Mouse (Mus musculus): Measurements from ENCODE around the gene Ppp1r15b. TPM values are rescaled to one million over a fixed set of nuclear protein-coding genes. Genes with fewer than 3 reads are reported as not detected.

The Ppp1r15b gene
- polyA plus RNA-seq, 1 experiment: 31.7 TPM

DNA sequence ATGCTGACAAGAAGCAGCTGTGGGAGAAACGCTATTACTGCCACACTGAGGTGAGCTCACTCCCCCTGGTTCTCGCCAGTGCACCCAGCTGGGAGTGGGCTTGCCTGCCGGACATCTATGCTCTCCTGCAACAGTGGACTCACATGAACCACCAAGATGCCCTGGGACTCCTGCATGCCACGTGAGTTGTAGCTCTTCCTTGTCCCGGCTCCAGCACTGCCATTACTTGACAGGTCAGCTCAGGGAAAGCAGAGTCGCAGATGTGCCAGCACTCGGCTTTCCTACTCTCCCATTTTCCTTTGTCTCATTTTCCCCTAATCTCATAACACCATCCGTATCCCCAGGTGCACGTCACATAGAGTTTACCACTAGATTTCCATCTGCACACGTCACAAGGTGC is 42.7 kb upstream of the Ppp1r15b start:
- WGBS: 85% methylated on average over 10 of the region's 10 CpGs
- Histone ChIP-seq H3K27ac (ENCODE audit: insufficient read depth, low read length) (no peak overlapping the region), H3K4me1 (ENCODE audit: control insufficient read depth, insufficient read depth, low read length) (no peaks in the 10 kb centered on the region), H3K27me3 (ENCODE audit: control insufficient read depth, insufficient read depth, low read length) (no peaks in the 10 kb centered on the region), H3K4me3 (replicated peaks; ENCODE audit: insufficient read depth, low read depth, low read length) (no peak overlapping the region)
- TF ChIP-seq CTCF (IDR thresholded peaks at IDR 0.05; ENCODE audit: borderline replicate concordance, insufficient read depth, low read depth, low read length) (no peak), POLR2A (IDR thresholded peaks at IDR 0.05; ENCODE audit: borderline replicate concordance, insufficient read depth, low read length) (no peak)
- no peak for DNase-seq

DNA sequence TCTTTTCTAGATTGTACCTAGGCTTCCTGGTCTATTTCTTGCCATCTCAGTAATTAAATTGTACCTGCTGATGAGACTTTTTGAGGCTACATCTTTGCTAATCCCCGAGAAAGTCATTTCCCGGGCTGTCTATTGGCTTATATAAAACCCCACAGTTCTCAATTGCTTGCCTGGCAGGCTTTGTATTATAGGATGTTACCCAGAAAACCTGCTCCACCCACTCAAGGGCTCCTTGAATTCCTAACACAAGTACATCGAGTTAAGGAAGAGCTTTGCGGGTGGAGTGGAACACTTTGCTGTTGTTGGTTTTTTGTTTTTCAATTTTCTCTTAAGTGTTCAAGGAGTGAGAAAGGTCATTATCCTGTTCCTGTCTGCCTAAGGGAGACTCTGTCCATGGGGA is 41.5 kb upstream of the Ppp1r15b start:
- Histone ChIP-seq H3K27ac (ENCODE audit: insufficient read depth, low read length) (no peak overlapping the region), H3K4me3 (replicated peaks; ENCODE audit: insufficient read depth, low read depth, low read length) (no peak overlapping the region), H3K27me3 (ENCODE audit: control insufficient read depth, insufficient read depth, low read length) (no peaks in the 10 kb centered on the region), H3K4me1 (ENCODE audit: control insufficient read depth, insufficient read depth, low read length) (no peaks in the 10 kb centered on the region)
- 91% methylated on average over 4 of the region's 4 CpGs for WGBS
- no peak for DNase-seq
- TF ChIP-seq CTCF (IDR thresholded peaks at IDR 0.05; ENCODE audit: borderline replicate concordance, insufficient read depth, low read depth, low read length) (no peak), POLR2A (IDR thresholded peaks at IDR 0.05; ENCODE audit: borderline replicate concordance, insufficient read depth, low read length) (no peak)

DNA sequence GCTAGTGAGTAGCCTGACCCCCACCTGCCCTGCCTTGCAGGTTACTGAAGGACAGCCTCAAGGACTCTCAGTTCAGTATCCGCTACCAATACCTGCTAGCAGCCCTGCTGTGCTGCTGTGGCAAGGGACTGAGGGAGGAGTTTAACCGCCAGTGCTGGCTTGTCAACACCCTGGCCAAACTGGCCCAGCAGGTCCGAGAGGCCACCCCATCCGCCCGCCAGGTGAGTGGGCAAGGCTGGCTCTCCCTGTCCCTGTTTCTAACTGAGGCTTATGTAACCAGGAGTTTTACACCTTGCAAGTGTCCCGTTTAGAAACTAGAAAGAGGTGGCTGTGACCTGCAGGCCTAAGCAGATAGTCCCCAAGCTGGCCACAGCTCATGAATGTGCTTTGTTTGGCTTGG is 40.3 kb upstream of the Ppp1r15b start:
- Histone ChIP-seq H3K4me3 (replicated peaks; ENCODE audit: insufficient read depth, low read depth, low read length) (no peak overlapping the region), H3K27me3 (ENCODE audit: control insufficient read depth, insufficient read depth, low read length) (no peaks in the 10 kb centered on the region), H3K27ac (ENCODE audit: insufficient read depth, low read length) (no peak overlapping the region), H3K4me1 (ENCODE audit: control insufficient read depth, insufficient read depth, low read length) (no peaks in the 10 kb centered on the region)
- WGBS: 91% methylated on average over 6 of the region's 6 CpGs
- TF ChIP-seq POLR2A (IDR thresholded peaks at IDR 0.05; ENCODE audit: borderline replicate concordance, insufficient read depth, low read length) (no peak), CTCF (IDR thresholded peaks at IDR 0.05; ENCODE audit: borderline replicate concordance, insufficient read depth, low read depth, low read length) (no peak)
- no peak for DNase-seq

DNA sequence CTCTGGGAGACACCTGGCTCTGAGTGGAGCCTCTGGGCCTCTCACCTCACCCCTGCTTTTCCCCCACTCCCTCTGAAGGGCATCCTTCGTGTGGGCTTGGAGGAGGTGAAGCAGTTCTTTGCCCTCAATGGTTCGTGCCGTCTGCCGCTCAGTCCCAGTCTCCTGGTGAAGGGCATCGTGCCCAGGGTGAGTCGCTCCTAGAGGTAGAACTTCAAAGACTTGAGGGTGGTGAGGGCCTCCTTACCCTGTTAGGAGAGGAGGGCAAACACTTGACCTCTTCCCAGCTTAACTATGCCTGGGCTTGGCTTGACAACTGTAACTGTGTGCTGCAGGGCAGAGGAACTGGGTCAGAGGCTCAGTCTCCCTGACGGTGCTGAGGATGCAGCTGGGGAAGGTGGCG is 39.5 kb upstream of the Ppp1r15b start:
- TF ChIP-seq CTCF (IDR thresholded peaks at IDR 0.05; ENCODE audit: borderline replicate concordance, insufficient read depth, low read depth, low read length) (no peak), POLR2A (IDR thresholded peaks at IDR 0.05; ENCODE audit: borderline replicate concordance, insufficient read depth, low read length) (no peak)
- Histone ChIP-seq H3K4me3 (replicated peaks; ENCODE audit: insufficient read depth, low read depth, low read length) (no peak overlapping the region), H3K27me3 (ENCODE audit: control insufficient read depth, insufficient read depth, low read length) (no peaks in the 10 kb centered on the region), H3K4me1 (ENCODE audit: control insufficient read depth, insufficient read depth, low read length) (no peaks in the 10 kb centered on the region), H3K27ac (ENCODE audit: insufficient read depth, low read length) (no peak overlapping the region)
- 80% methylated on average over 8 of the region's 8 CpGs for whole genome bisulfite sequencing
- no peak for DNase-seq

DNA sequence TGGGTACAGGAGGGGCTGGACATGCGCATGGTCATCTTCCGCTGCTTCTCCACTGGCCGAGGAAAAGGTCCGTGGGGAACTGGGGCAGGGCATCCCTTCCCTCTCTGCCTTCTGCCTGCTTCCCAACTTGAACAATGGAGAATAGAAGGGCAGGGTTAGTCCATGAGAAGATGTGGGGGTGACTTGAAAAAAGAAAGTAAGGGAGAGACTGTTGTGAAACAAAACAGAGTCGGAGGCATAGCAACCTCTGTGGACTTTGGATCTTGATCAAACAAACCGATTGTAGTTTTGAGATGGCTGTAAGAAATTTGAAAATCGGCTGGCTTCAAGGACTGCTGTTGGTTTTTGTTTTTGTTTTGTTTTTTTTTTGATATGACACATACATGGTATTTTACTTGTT is 37.2 kb upstream of the Ppp1r15b start:
- TF ChIP-seq POLR2A (IDR thresholded peaks at IDR 0.05; ENCODE audit: borderline replicate concordance, insufficient read depth, low read length) (no peak), CTCF (IDR thresholded peaks at IDR 0.05; ENCODE audit: borderline replicate concordance, insufficient read depth, low read depth, low read length) (no peak)
- Histone ChIP-seq H3K27ac (ENCODE audit: insufficient read depth, low read length) (no peak overlapping the region), H3K4me3 (replicated peaks; ENCODE audit: insufficient read depth, low read depth, low read length) (no peak overlapping the region), H3K27me3 (ENCODE audit: control insufficient read depth, insufficient read depth, low read length) (no peaks in the 10 kb centered on the region), H3K4me1 (ENCODE audit: control insufficient read depth, insufficient read depth, low read length) (no peaks in the 10 kb centered on the region)
- DNase-seq: no peak
- 84% methylated on average over 7 of the region's 7 CpGs for WGBS

DNA sequence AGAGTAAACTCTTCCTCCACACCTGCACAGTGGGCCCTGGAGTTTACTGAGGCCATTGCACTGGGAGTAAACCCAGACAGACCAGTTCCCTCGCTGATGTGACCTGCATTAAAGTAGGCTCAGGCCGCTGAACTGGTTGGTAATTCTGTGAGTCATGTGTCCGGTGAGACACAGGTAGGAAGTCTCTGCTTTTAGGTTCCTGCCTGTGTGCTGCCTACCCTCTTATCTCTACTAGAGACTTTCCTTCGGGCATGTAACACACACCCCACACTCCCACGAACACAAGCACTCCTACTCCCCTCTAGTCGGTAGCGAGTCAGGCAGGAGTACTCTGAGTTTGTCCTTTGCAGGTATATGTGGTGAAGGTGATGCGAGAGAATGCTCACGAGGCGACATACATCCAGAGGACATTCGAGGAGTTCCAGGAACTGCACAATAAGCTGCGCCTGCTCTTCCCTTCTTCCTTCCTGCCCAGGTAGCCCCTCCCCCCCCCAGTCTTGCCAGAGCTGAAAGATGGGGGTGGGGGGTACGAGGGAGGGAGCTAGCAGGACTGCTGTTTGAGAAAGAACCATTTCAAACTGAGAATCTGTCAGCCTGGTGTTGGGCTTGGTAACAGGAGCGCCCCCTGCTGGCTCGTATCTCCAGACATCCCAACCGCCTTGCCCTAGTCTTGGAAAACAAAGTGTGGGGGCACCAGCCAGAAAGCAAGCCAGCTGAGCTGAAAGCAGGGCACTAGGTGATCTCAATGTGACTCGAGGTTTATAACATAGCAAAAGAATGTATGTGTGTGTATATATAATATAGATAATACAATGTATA is 29.8 kb upstream of the Ppp1r15b start:
- H3K27me3 ChIP-seq (ENCODE audit: control insufficient read depth, insufficient read depth, low read length): no peaks in the 10 kb centered on the region
- no peak for TF ChIP-seq POLR2A (IDR thresholded peaks at IDR 0.05; ENCODE audit: borderline replicate concordance, insufficient read depth, low read length)
- peak; percentile 76 for TF ChIP-seq CTCF (IDR thresholded peaks at IDR 0.05; ENCODE audit: borderline replicate concordance, insufficient read depth, low read depth, low read length)
- 51% methylated on average over 17 of the region's 17 CpGs for WGBS
- no peak overlapping the region for H3K27ac ChIP-seq (ENCODE audit: insufficient read depth, low read length)
- DNase-seq: peak; percentile 65 to 75
- H3K4me3 ChIP-seq (replicated peaks; ENCODE audit: insufficient read depth, low read depth, low read length): no peak overlapping the region
- H3K4me1 ChIP-seq (ENCODE audit: control insufficient read depth, insufficient read depth, low read length): no peaks in the 10 kb centered on the region

DNA sequence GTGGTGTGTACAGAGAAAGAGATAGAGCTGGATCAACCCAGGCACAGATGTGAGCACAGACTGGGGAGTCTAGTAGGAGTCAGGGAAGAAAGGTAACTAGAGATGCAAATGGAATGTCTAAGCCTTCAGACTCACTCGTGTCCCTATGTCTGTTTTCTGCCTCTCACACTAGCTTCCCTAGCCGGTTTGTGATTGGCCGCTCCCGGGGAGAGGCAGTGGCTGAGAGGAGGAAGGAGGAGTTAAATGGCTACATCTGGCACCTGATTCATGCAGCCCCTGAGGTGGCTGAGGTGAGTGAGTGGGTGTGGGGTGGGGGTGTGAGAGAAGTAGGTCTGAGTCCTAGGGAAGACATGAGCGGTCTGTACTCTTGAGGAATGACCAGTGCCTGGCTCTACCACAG is 28.8 kb upstream of the Ppp1r15b start:
- DNase-seq: no peak
- Histone ChIP-seq H3K4me1 (ENCODE audit: control insufficient read depth, insufficient read depth, low read length) (no peaks in the 10 kb centered on the region), H3K27ac (ENCODE audit: insufficient read depth, low read length) (no peak overlapping the region), H3K4me3 (replicated peaks; ENCODE audit: insufficient read depth, low read depth, low read length) (no peak overlapping the region), H3K27me3 (ENCODE audit: control insufficient read depth, insufficient read depth, low read length) (no peaks in the 10 kb centered on the region)
- TF ChIP-seq CTCF (IDR thresholded peaks at IDR 0.05; ENCODE audit: borderline replicate concordance, insufficient read depth, low read depth, low read length) (no peak), POLR2A (IDR thresholded peaks at IDR 0.05; ENCODE audit: borderline replicate concordance, insufficient read depth, low read length) (no peak)
- WGBS: 85% methylated on average over 5 of the region's 5 CpGs

DNA sequence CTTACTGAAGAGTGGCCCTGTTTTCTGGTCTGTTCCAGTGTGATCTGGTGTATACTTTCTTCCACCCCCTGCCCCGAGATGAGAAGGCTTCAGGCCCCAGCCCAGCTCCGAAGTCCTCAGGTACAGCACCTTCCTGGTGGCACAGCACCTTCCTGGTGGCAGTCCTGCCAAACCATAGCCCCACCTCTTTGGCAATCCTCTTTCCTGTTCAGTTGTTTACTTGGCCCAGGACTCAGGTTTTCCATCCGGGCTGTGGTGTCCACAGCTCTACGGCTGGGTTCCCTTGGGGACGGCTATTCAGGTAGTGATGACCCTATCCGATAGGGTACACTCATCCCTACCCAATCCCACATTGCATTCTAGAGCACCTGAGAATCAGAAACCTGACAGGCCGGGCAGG is 27.6 kb upstream of the Ppp1r15b start:
- H3K27me3 ChIP-seq (ENCODE audit: control insufficient read depth, insufficient read depth, low read length): no peaks in the 10 kb centered on the region
- H3K4me1 ChIP-seq (ENCODE audit: control insufficient read depth, insufficient read depth, low read length): no peaks in the 10 kb centered on the region
- TF ChIP-seq POLR2A (IDR thresholded peaks at IDR 0.05; ENCODE audit: borderline replicate concordance, insufficient read depth, low read length) (no peak), CTCF (IDR thresholded peaks at IDR 0.05; ENCODE audit: borderline replicate concordance, insufficient read depth, low read depth, low read length) (no peak)
- 85% methylated on average over 7 of the region's 7 CpGs for WGBS
- DNase-seq: no peak
- no peak overlapping the region for H3K27ac ChIP-seq (ENCODE audit: insufficient read depth, low read length)
- H3K4me3 ChIP-seq (replicated peaks; ENCODE audit: insufficient read depth, low read depth, low read length): no peak overlapping the region

Measured in cerebellum, adult 2 months (tissue).